Mouse (Mus musculus) kidney, postnatal 0 days (tissue): ENCODE data around the gene Pigl. TPM values are rescaled to one million over a fixed set of nuclear protein-coding genes. Genes with fewer than 3 reads are reported as not detected.

Experiments used
- ATAC-seq: fragments of 200-750 bp; cut with Nextera tagmentation; replicated peaks from 2 replicates; pipeline ENCODE4 v1.8.0; 2017; ENCODE audit warnings: low read depth, moderate number of reproducible peaks, moderate TSS enrichment, moderate library complexity; ENCODE audit not compliant: low FRiP score
- DNase-seq: peaks from one replicate; pipeline ENCODE4 v3.0.0-alpha.2; 2016; ENCODE audit warnings: low spot score
- H3K27ac ChIP-seq: fragments of 300-500 bp; sonication (generic); 2 replicates; pipeline ENCODE4 v1.5.1; 2014; ENCODE audit warnings: mild to moderate bottlenecking
- H3K27me3 ChIP-seq: fragments of 300-500 bp; sonication (generic); 2 replicates; pipeline ENCODE4 v1.6.1; 2014; ENCODE audit warnings: low read length, mixed read lengths; ENCODE audit not compliant: insufficient read depth
- H3K36me3 ChIP-seq: fragments of 300-500 bp; sonication (generic); 2 replicates; pipeline ENCODE4 v1.6.1; 2014; ENCODE audit warnings: low read length, mixed read lengths; ENCODE audit not compliant: insufficient read depth
- H3K4me1 ChIP-seq: fragments of 300-500 bp; sonication (generic); replicated peaks from 2 replicates; pipeline ENCODE4 v1.6.1; 2014; ENCODE audit warnings: antibody characterized with exemption, low read length, mixed read lengths; ENCODE audit not compliant: insufficient read depth
- H3K4me2 ChIP-seq: fragments of 300-500 bp; sonication (generic); 2 replicates; pipeline ENCODE4 v1.6.1; 2014; ENCODE audit warnings: mild to moderate bottlenecking, low read length, moderate library complexity, mixed read lengths
- H3K4me3 ChIP-seq: fragments of 300-500 bp; sonication (generic); replicated peaks from 2 replicates; pipeline ENCODE4 v1.5.1; 2014; ENCODE audit warnings: low read depth, low read length
- H3K9ac ChIP-seq: fragments of 300-500 bp; sonication (generic); 2 replicates; pipeline ENCODE4 v1.6.1; 2014; ENCODE audit warnings: low read depth, low read length
- H3K9me3 ChIP-seq: fragments of 300-500 bp; sonication (generic); replicated peaks from 2 replicates; pipeline ENCODE4 v1.6.1; 2016; ENCODE audit warnings: low read length, inconsistent platforms, mixed read lengths
- CTCF ChIP-seq: IDR thresholded peaks from 2 replicates; pipeline ENCODE4 v1.5.1; 2016; ENCODE audit warnings: antibody characterized with exemption, low read depth, mild to moderate bottlenecking, moderate library complexity
- WGBS: fragments of 180-500 bp; shearing (Covaris S2); extraction: QIAGEN DNeasy Blood & Tissue Kit; methylation state at CpG from one replicate; pipeline ENCODE4 v1.1.7; 2014; 5-methylcytosine and 5-hydroxymethylcytosine counted together
- polyA plus RNA-seq: library from polyadenylated mRNA; unstranded; fragments of >200 nt; fragmentation: Nextera tagmentation; extraction: Ambion mirVana; gene quantifications from 2 replicates; pipeline ENCODE4 v1.2.1, GENCODE M21; 2015

Pigl gene
- polyA plus RNA-seq, 1 experiment from 2014 or later = 8.3 TPM

DNA sequence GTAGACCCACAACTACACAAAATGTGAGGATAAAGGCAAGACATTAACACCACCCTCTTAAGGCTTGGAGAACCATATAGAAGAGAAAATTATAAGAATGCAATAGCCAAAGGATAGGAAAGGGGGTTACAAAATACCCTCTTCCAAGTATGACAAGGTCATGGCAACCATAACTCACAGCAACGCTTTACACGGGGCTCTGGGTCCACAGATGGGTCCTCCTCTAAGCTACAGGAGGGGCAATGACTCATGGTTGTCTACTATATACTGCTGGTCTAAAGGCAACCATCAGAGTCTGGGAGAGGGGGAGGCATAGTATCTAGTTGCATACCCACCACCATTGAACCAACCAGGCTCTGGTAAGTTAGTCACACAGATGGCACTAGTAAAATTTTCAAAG, 26.0 kb upstream of the Pigl start:
- Histone ChIP-seq H3K4me2 (no peak overlapping the region), H3K9me3 (no peaks in the 10 kb centered on the region), H3K36me3 (peaks cover 11% of the 10 kb centered on the region), H3K4me3 (no peak overlapping the region), H3K27ac (no peak overlapping the region), H3K4me1 (no peaks in the 10 kb centered on the region), H3K27me3 (no peaks in the 10 kb centered on the region), H3K9ac (no peak overlapping the region)
- no peak for DNase-seq
- no peak for ATAC-seq
- WGBS = 67% methylated on average over 2 of the region's 2 CpGs
- TF ChIP-seq CTCF = no peak

DNA sequence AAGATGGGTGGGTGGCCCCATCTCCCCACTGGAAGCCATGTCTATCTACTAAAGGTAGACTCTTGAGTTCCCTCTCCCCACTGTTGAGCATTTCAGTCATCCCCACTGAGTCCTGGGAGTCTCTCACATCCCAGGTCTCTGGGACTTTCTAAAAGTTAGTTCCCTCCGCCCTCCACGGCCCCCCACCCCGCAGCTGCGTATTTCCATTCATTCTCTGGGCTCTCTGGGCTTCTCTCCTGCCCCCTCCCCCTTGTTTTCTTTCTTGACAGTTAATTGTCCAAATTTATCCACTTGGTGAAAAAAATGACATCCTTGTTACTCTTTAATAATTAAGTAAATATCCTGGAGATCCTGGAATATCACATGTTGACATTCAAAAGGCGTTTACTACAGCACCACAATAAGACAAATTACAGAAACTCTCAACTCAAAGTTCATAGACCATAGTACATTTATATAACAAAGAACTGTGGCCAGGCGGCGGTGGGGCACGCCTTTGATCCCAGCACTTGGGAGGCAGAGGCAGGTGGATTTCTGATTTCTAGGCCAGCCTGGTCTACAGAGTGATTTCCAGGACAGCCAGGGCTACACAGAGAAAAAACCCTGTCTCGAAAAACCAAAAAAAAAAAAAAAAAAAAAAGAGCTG, 17.5 kb upstream of the Pigl start:
- Histone ChIP-seq H3K27ac (no peak overlapping the region), H3K27me3 (no peaks in the 10 kb centered on the region), H3K9me3 (no peaks in the 10 kb centered on the region), H3K36me3 (no peaks in the 10 kb centered on the region; the same call in 1 of the 2 replicates), H3K9ac (no peak overlapping the region), H3K4me2 (no peak overlapping the region), H3K4me3 (no peak overlapping the region), H3K4me1 (no peaks in the 10 kb centered on the region)
- WGBS = 91% methylated on average over 9 of the region's 9 CpGs
- TF ChIP-seq CTCF = no peak
- ATAC-seq = no peak
- DNase-seq = no peak

DNA sequence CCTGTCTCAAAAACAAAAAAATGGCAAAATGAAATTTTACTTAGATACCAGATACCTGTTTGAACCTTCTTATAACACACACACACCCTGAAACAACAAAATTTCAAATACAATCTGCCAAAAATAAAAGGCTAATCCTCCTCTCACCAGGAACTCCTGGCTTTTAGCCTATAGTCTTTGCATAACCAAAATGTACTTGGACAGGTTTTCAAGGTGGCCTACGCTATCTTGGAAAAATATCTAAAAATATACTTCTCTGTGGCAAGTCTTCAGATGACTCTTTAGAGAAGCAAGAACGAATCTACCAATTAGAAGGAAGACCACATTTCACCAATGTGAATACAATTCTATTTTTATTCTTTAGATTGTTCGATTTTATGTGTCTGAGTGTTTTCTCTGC, 12.5 kb upstream of the Pigl start:
- Histone ChIP-seq H3K27me3 (no peaks in the 10 kb centered on the region), H3K9me3 (no peaks in the 10 kb centered on the region), H3K4me2 (no peak overlapping the region), H3K27ac (no peak overlapping the region), H3K9ac (no peak overlapping the region), H3K4me1 (no peaks in the 10 kb centered on the region), H3K4me3 (no peak overlapping the region), H3K36me3 (no peaks in the 10 kb centered on the region)
- ATAC-seq (no peak), DNase-seq (no peak)
- no peak for TF ChIP-seq CTCF
- WGBS = 97% methylated on average over 3 of the region's 3 CpGs

DNA sequence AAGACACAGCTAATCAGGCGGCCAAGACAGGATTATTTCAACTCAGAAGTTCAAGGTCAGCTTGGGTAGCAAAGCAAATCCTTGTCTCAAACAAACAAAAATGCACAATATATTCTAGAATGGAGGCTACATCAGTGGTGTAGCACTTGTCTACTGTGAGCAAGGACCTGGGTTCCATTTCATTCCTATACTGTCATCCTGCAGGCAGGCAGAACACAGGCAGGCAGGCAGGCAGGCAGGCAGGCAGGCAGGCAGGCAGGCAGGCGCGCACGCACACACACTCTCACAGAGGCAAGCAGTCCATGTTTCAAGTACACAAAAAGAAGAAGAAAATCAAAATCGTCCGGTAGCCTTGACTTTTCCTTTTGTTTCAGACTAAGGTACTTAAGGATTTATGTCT, 9.3 kb upstream of the Pigl start:
- Histone ChIP-seq H3K9me3 (no peaks in the 10 kb centered on the region), H3K9ac (no peak overlapping the region), H3K4me3 (no peak overlapping the region), H3K4me2 (no peak overlapping the region), H3K4me1 (no peaks in the 10 kb centered on the region), H3K27ac (no peak overlapping the region), H3K36me3 (no peaks in the 10 kb centered on the region), H3K27me3 (no peaks in the 10 kb centered on the region)
- WGBS = 86% methylated on average over 6 of the region's 6 CpGs
- no peak for DNase-seq
- no peak for TF ChIP-seq CTCF
- no peak for ATAC-seq

DNA sequence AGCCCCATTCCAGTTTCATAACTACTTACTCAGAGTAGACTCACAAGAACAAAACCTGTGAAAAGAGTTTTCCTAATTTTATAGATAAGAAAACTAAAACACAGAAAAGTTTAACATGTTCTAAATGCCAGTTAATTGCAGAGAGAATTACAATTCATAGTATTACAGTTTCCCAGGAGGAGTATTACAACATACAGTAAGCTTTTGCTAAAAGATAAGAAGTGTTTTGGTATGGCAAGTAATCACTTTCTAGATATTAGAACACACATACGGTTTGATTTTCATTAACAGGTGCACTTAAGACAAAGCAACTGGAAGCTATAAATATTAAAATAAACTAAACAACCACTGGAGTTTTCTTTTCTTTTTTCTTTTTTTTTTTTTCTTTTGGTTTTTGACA, 3.1 kb upstream of the Pigl start:
- Histone ChIP-seq H3K4me1 (no peaks in the 10 kb centered on the region), H3K27ac (no peak overlapping the region), H3K36me3 (no peaks in the 10 kb centered on the region), H3K27me3 (no peaks in the 10 kb centered on the region), H3K9ac (no peak overlapping the region), H3K4me2 (0 out of 2 replicates have a peak overlapping the region, but pooled peaks have one; percentile 13), H3K4me3 (no peak overlapping the region), H3K9me3 (no peaks in the 10 kb centered on the region)
- ATAC-seq (no peak), DNase-seq (no peak)
- TF ChIP-seq CTCF = no peak
- WGBS = 63% methylated on average over 1 of the region's 1 CpGs

DNA sequence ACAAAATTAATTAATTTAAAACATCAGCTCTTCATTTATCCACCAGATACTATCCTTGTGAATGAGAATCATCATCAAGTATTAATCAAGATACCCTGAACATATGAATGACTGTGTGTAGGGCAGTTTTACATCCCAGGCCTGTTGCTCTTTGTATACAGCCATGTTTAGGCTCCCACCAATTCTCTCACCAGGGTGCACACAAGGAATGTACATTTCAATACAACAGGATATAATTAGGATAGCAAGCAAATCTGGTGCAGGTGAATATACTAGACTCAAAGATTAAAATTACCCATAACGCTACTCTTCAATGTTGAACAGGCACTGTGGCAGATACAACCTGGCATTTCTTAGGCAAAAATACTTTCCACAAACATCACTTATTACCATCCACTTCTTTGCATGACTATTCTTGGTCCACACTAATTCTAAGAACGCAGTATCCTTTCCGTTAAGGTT, 2.2 kb upstream of the Pigl start:
- DNase-seq (no peak), ATAC-seq (no peak)
- H3K27me3 ChIP-seq = no peaks in the 10 kb centered on the region
- TF ChIP-seq CTCF = no peak
- peak overlapping the region; percentile 99 for H3K9ac ChIP-seq
- no peaks in the 10 kb centered on the region for H3K4me1 ChIP-seq
- H3K9me3 ChIP-seq = no peaks in the 10 kb centered on the region
- H3K4me3 ChIP-seq = peak overlapping the region; percentile 98
- H3K27ac ChIP-seq = peak overlapping the region; percentile 100
- peak overlapping the region; percentile 93 for H3K4me2 ChIP-seq
- H3K36me3 ChIP-seq = no peaks in the 10 kb centered on the region
- 3% methylated on average over 3 of the region's 3 CpGs for WGBS
